Mouse (Mus musculus): ENCODE measurements around the gene Efna1. TPM values are rescaled to one million over a fixed set of nuclear protein-coding genes. Genes with fewer than 3 reads are reported as not detected.
A peak's percentile ranks its signal among the peaks of the same experiment; 100 is the strongest.

The Efna1 gene
- polyA plus RNA-seq, 1 experiment from 2014 or later = 5.3 TPM

DNA sequence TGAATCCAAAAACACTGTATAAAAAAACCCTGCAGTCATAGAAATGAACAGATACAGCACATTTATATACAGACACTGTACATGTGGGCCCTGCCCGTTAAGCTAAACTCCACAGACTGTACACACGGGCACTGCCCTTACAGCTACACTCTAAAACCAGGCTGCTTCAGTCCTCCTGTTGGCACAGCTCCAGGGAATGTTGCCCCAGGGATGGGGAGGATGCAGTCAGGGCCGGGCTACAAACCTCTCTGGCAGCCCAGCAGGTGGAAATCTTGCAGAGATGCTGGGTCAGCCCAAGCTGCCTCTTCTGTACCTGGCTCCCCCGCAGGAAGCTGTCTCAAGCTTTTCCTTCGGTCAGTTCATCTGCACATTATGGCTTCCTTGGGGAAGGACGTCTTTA is 9.2 kb downstream of the Efna1 start:
- H3K4me2 ChIP-seq = no peak overlapping the region
- H3K27me3 ChIP-seq (replicated peaks) = peaks cover 35% of the 10 kb centered on the region
- no peak overlapping the region for H3K27ac ChIP-seq
- no peak overlapping the region for H3K4me3 ChIP-seq
- ATAC-seq = no peak
- H3K9ac ChIP-seq = no peak overlapping the region
- peaks cover 38% of the 10 kb centered on the region for H3K4me1 ChIP-seq
- H3K9me3 ChIP-seq (replicated peaks) = no peaks in the 10 kb centered on the region
- 67% methylated on average over 6 of the region's 6 CpGs for WGBS (ENCODE audit: insufficient replicate concordance)
- peaks cover 5% of the 10 kb centered on the region; the same call in 1 of the 2 replicates for H3K36me3 ChIP-seq

DNA sequence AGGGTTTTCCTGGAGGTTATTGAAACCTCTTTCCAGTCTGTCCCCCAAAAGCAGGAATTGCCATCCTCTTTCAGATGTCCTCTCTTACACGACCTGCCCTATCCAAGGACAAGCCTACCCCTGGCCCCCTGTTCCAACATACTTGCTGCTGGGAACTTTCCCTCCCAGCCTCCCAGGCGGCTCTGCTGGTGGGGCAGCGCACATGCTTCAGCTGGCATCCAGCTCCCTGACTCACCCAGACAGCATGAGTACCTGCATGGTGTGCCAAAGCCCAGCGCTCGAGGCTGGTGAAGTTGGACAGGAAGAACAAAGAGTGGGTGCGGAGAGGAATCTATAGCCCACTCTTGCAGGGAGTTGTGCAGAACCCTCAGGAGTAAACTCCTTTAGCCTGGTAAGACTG is 10.1 kb downstream of the Efna1 start:
- WGBS (ENCODE audit: insufficient replicate concordance) = 74% methylated on average over 6 of the region's 6 CpGs
- Histone ChIP-seq H3K9ac (peak overlapping the region; percentile 73; the same call in 1 of the 2 replicates), H3K27ac (no peak overlapping the region), H3K4me3 (no peak overlapping the region), H3K27me3 (replicated peaks) (peaks cover 26% of the 10 kb centered on the region), H3K9me3 (replicated peaks) (no peaks in the 10 kb centered on the region), H3K4me1 (peaks cover 43% of the 10 kb centered on the region), H3K36me3 (peaks cover 5% of the 10 kb centered on the region; the same call in 1 of the 2 replicates), H3K4me2 (peak overlapping the region; percentile 83)
- ATAC-seq = no peak

DNA sequence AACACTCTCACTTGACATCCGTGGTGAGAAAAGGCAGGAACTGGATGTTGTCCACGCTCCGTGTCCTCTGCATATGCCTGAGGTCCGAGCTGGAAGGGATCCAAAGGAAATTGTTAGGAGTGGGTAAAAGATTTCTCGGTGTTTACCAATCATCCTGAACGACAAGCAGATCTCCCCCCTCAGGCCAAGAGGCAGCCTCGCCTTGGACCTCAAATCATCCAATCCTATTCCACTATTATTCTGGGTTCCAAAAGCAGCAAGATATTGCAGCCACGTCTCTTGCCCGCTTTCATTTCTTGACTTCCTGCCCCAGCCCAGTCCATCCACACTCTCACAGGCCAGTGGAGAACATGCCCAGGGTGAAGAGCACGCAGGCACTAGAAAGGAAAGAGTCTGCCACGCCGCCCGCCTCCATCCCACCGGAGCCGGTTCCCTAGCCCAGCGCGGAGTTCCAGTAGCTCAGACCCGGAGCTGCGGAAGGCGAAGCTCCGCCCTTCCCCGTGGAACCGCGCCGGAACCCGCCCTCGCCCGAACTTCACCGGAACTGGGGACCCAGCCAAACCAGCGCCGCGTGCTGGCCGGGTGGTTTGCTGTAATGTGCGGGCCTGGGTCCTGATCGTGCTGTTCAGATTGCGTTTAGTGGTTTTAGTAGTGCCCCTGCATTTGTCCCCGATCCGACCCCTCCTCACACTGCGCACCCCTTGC is 10.7 kb downstream of the Efna1 start, which contains the start of gene Slc50a1:
Gene Slc50a1, minus strand, starts transcription at position 520 of the 705 bp plus-strand sequence.
- H3K9me3 ChIP-seq (replicated peaks) = no peaks in the 10 kb centered on the region
- 3% methylated on average over 39 of the region's 39 CpGs for WGBS (ENCODE audit: insufficient replicate concordance)
- H3K27me3 ChIP-seq (replicated peaks) = peaks cover 19% of the 10 kb centered on the region
- peak within 1 kb of the TSS; percentile 67 for H3K4me3 ChIP-seq
- peak within 1 kb of the TSS; percentile 73 for H3K9ac ChIP-seq
- H3K4me1 ChIP-seq = peaks cover 45% of the 10 kb centered on the region
- peaks cover 5% of the 10 kb centered on the region; the same call in 1 of the 2 replicates for H3K36me3 ChIP-seq
- H3K27ac ChIP-seq = peak within 1 kb of the TSS; percentile 39
- peak within 1 kb of the TSS; percentile 83 for H3K4me2 ChIP-seq
- ATAC-seq = peak; percentile 53

DNA sequence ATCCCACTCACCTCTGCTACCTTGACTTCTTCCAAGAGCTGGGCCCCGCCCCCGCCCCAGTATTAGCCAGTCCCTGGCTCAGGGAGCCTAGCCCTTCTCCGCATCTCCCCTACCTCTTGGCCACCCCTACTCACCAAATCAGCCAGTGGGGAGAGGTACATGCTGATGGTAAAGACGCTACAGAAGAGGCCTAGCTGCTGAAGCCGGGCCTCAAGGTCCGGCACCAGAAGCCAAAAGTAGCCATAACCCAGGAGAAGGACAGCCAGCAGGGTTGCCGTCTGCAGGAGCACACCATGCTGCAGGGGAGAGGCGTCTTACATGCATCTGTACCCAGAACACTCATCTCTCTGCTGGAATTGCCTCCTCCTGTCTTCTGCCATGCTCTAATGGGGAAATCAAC is 12.0 kb downstream of the Efna1 start:
- Histone ChIP-seq H3K27me3 (replicated peaks) (peaks cover 15% of the 10 kb centered on the region), H3K4me3 (no peak overlapping the region), H3K4me2 (peak overlapping the region; percentile 83; the same call in 1 of the 2 replicates), H3K36me3 (peaks cover 5% of the 10 kb centered on the region; the same call in 1 of the 2 replicates), H3K4me1 (peaks cover 45% of the 10 kb centered on the region), H3K27ac (no peak overlapping the region), H3K9me3 (replicated peaks) (no peaks in the 10 kb centered on the region), H3K9ac (no peak overlapping the region)
- WGBS (ENCODE audit: insufficient replicate concordance) = 73% methylated on average over 8 of the region's 8 CpGs
- ATAC-seq = no peak

DNA sequence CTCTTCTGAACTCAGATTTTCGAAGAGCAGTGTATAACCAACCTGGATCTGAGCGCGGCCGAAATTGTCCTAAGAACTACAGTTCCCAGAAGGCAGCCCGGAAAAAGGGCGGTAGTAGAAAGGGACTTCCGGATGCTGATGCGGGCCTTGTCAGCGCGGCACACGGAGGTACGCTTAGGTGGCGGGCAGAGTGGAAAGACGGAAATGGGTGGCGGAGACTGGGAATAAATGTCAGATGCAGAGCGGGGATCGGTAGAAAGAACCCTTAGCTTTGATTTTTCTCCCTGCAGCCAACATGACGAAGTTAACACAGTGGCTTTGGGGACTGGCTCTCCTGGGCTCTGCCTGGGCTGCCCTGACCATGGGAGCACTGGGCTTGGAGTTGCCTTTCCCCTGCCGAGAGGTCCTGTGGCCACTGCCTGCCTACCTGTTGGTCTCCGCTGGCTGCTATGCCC is 14.5 kb downstream of the Efna1 start:
- peak overlapping the region; percentile 78 for H3K4me2 ChIP-seq
- peaks cover 51% of the 10 kb centered on the region for H3K4me1 ChIP-seq
- peak overlapping the region; percentile 59 for H3K27ac ChIP-seq
- H3K4me3 ChIP-seq = peak overlapping the region; percentile 71
- H3K9ac ChIP-seq = peak overlapping the region; percentile 79
- ATAC-seq = peak; percentile 87
- WGBS (ENCODE audit: insufficient replicate concordance) = 0% methylated on average over 20 of the region's 20 CpGs
- H3K9me3 ChIP-seq (replicated peaks) = no peaks in the 10 kb centered on the region
- 0 out of 2 replicates have a peak, but pooled peaks cover 7% of the 10 kb centered on the region for H3K27me3 ChIP-seq (replicated peaks)
- peaks cover 5% of the 10 kb centered on the region; the same call in 1 of the 2 replicates for H3K36me3 ChIP-seq

DNA sequence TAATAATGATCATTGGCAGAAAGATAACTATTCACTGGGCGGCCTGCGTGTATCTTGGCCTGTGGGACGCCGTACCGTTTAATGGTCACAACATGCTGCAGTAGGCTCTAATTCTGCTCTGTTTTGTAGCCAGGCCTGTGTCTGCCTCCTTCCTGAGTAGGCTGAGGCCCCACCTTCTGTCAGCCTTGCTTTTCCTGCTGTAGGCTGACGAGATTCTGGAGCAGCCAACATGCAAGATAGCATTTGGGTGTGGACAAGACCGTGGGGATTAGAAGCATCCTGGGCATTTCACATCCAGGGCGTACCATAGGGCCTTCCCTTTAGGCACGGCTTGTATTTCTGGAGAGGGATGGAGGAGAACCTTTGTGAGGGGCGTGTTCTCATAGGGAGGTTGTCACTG is 18.5 kb downstream of the Efna1 start:
- no peaks in the 10 kb centered on the region for H3K36me3 ChIP-seq
- H3K4me2 ChIP-seq = no peak overlapping the region
- no peak overlapping the region for H3K27ac ChIP-seq
- no peak overlapping the region for H3K9ac ChIP-seq
- WGBS (ENCODE audit: insufficient replicate concordance) = 51% methylated on average over 10 of the region's 10 CpGs
- no peak overlapping the region for H3K4me3 ChIP-seq
- ATAC-seq = no peak
- peaks cover 31% of the 10 kb centered on the region for H3K27me3 ChIP-seq (replicated peaks)
- peaks cover 19% of the 10 kb centered on the region for H3K4me1 ChIP-seq
- no peaks in the 10 kb centered on the region for H3K9me3 ChIP-seq (replicated peaks)

DNA sequence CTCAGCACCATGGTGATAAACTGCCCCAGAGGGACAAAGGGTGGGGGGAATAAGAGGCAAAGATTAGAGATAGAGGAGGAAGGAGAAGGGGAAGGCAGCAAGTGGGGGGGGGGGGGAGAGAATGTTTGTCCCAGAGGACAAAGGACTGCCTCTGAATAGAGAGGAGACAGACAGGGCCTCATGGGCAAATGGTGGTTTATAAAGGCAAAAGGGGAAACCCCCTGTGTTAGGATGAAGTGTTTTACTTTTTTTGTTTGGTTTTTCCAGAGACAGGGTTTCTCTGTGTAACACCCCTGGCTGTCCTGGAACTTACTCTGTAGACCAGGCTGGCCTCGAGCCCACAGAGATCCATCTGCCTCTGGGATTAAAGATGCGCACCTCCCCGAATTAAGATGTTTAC is 20.7 kb downstream of the Efna1 start:
- H3K27me3 ChIP-seq (replicated peaks) = peaks cover 47% of the 10 kb centered on the region
- H3K4me3 ChIP-seq = no peak overlapping the region
- no peak for ATAC-seq
- H3K9ac ChIP-seq = no peak overlapping the region
- no peak overlapping the region for H3K4me2 ChIP-seq
- no peaks in the 10 kb centered on the region for H3K36me3 ChIP-seq
- H3K27ac ChIP-seq = no peak overlapping the region
- no peaks in the 10 kb centered on the region for H3K9me3 ChIP-seq (replicated peaks)
- WGBS (ENCODE audit: insufficient replicate concordance) = 62% methylated on average over 3 of the region's 3 CpGs
- peaks cover 8% of the 10 kb centered on the region; the same call in 1 of the 2 replicates for H3K4me1 ChIP-seq

DNA sequence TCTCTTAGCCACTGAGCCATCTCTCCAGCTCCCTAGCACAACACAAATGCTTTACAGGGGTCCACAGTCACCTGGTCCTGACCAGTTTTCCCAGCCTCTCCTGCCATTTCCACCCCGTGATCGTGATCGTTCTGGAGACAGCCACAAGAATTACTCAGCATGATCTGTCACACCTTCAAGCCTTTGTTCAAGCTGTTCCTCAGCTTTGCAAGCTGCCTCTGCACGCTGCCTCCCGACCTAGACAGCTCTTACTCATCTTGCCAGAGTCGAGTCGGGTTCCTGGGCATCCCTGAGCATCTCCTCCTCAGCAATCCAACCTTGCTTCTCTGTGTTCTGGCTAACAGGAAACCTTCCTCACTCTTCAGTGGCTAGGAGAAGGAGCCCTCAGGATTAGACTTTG is 21.9 kb downstream of the Efna1 start, which contains the start of gene Dpm3:
Gene Dpm3, plus strand, starts transcription at position 283 of the 400 bp plus-strand sequence.
- H3K36me3 ChIP-seq = no peaks in the 10 kb centered on the region
- H3K4me2 ChIP-seq = no peak within 1 kb of the TSS
- peaks cover 47% of the 10 kb centered on the region for H3K27me3 ChIP-seq (replicated peaks)
- ATAC-seq = no peak
- WGBS (ENCODE audit: insufficient replicate concordance) = 45% methylated on average over 7 of the region's 7 CpGs
- H3K4me1 ChIP-seq = peaks cover 11% of the 10 kb centered on the region; the same call in 1 of the 2 replicates
- H3K9me3 ChIP-seq (replicated peaks) = no peaks in the 10 kb centered on the region
- H3K9ac ChIP-seq = no peak within 1 kb of the TSS
- no peak within 1 kb of the TSS for H3K4me3 ChIP-seq
- H3K27ac ChIP-seq = no peak within 1 kb of the TSS

DNA sequence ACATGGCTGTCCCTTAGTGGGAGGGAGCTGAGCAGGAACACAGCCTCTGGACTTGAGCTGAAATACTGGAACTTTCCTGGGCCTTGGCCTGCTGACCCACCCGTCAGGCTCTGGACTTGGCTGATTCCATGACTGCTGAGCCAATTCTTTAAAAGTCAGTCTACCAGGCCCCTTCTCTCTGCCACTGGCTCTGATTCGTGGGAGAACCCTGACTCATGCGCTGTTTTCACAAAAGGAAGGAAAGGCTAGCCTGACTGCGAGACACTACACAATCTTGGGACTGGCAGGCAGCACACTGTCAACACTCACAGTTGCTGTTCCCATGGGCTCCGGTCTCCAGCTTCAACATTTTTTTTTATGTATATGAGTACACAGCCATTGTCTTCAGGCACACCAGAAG is 24.8 kb downstream of the Efna1 start:
- ATAC-seq = no peak
- Histone ChIP-seq H3K4me1 (peaks cover 11% of the 10 kb centered on the region), H3K9me3 (replicated peaks) (no peaks in the 10 kb centered on the region), H3K9ac (no peak overlapping the region), H3K27me3 (replicated peaks) (peaks cover 75% of the 10 kb centered on the region), H3K4me3 (no peak overlapping the region), H3K4me2 (no peak overlapping the region), H3K36me3 (no peaks in the 10 kb centered on the region), H3K27ac (no peak overlapping the region)
- WGBS (ENCODE audit: insufficient replicate concordance) = 50% methylated on average over 5 of the region's 5 CpGs

DNA sequence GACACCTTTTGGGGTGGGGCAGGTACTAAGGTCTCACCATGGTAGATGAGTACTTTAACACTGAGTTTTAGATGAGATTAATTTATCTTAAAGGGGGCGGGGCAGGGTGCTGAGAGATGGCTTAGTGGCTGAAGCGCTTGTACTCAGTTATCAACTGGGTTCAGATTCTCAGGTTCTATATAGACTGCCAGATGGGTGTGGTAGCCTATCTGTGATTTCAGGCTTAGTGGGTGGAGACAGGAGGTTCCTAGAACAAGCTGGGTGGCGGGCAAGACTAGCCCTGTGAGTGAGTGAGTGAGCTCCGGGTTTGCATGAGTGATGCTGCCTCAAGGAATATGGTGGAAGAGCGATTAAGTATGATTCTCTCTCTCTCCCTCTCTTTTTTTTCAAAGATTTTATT is 25.9 kb downstream of the Efna1 start:
- H3K9me3 ChIP-seq (replicated peaks) = no peaks in the 10 kb centered on the region
- H3K36me3 ChIP-seq = no peaks in the 10 kb centered on the region
- H3K4me2 ChIP-seq = no peak overlapping the region
- no peak overlapping the region for H3K9ac ChIP-seq
- peaks cover 78% of the 10 kb centered on the region for H3K27me3 ChIP-seq (replicated peaks)
- WGBS (ENCODE audit: insufficient replicate concordance) = 39% methylated on average over 5 of the region's 5 CpGs
- peak; percentile 63 for ATAC-seq
- no peak overlapping the region for H3K27ac ChIP-seq
- no peak overlapping the region for H3K4me3 ChIP-seq
- H3K4me1 ChIP-seq = peaks cover 21% of the 10 kb centered on the region

DNA sequence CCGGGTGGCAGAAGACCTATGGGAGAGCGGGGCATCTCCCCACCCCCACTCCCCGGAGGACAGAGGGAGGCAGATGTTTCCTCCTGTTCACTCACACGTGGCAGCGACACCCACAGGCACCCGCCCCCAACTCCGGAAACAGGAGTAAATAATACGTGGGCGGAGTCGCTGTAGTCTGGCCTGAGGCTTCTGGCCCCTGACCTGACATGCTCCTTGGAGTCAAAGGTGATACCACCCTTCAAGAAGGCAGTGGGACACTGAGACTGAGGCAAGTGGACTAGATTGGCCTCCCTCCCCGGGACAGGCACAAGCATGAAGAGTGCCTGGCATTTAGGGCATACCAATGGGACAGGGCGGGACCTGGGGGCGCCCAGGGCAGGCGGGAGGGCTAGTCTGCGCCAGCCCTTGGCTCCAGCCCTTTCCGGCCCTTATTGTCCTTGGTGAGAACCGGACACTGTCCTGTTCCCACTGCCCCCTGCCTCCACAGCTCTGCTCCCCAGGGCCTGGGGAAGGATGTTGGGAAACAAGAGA is 29.5 kb downstream of the Efna1 start:
- ATAC-seq = peak; percentile 33
- Histone ChIP-seq H3K4me3 (0 out of 2 replicates have a peak overlapping the region, but pooled peaks have one; percentile 7), H3K36me3 (peaks cover 18% of the 10 kb centered on the region), H3K4me2 (peak overlapping the region; percentile 40), H3K27ac (no peak overlapping the region), H3K9me3 (replicated peaks) (no peaks in the 10 kb centered on the region), H3K9ac (no peak overlapping the region), H3K27me3 (replicated peaks) (peaks cover 43% of the 10 kb centered on the region), H3K4me1 (peaks cover 41% of the 10 kb centered on the region)
- WGBS (ENCODE audit: insufficient replicate concordance) = 5% methylated on average over 17 of the region's 17 CpGs

DNA sequence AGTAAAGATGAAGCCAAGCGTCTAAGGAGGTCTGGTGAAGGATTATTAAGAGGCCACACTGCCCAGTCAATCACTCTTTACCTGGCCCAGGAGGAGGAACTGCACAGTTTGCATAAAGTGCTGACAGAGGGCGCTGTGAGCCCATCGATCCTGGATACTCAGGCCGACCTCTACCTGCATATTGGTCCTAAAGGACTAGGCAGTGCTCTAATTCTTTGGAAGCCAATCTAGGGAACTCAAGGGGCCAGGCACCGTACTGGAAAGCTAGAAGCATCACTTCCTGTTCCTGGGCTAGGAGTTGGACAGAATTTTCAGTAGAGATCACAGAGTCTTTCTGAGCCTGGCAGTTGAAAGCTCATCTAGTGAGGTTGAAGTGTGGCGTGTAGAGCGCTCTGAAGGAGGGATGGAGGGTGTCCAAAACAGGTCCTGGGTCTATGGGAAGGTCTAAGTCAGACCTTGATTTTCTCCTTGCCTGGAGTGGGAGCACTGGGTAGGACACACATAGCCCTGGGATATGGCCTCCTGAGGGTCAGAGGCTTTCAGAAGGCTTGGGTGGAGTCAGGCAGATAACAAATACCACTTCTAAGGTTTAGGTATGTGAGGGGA is 30.4 kb downstream of the Efna1 start:
- Histone ChIP-seq H3K27me3 (replicated peaks) (peaks cover 43% of the 10 kb centered on the region), H3K4me1 (peaks cover 48% of the 10 kb centered on the region), H3K9ac (no peak overlapping the region), H3K4me3 (no peak overlapping the region), H3K36me3 (peaks cover 18% of the 10 kb centered on the region), H3K27ac (no peak overlapping the region), H3K9me3 (replicated peaks) (no peaks in the 10 kb centered on the region), H3K4me2 (no peak overlapping the region)
- WGBS (ENCODE audit: insufficient replicate concordance) = 14% methylated on average over 7 of the region's 7 CpGs
- no peak for ATAC-seq

Data from liver, embryonic 12.5 days (tissue).